Mouse (Mus musculus) embryonic facial prominence, embryonic 11.5 days (tissue): ENCODE measurements around the gene Ankrd55. TPM values are rescaled to one million over a fixed set of nuclear protein-coding genes. Genes with fewer than 3 reads are reported as not detected.
"Not testable (repeated sequence)": the region's sequence is repeated elsewhere in the genome, so short reads cannot be mapped to it uniquely, and the experiment has no call there.

Source experiments
- ATAC-seq: fragments of 200-750 bp; cut with Nextera tagmentation; replicated peaks from 2 replicates; pipeline ENCODE4 v1.8.0; 2017; ENCODE audit warnings: low read depth; ENCODE audit not compliant: insufficient number of reproducible peaks, low FRiP score, low TSS enrichment
- DNase-seq: peaks from one replicate; pipeline ENCODE4 v3.0.0-alpha.2; 2015; ENCODE audit warnings: low spot score
- H3K27ac ChIP-seq: fragments of 300-500 bp; sonication (generic); replicated peaks from 2 replicates; pipeline ENCODE4 v1.5.1; 2014; ENCODE audit warnings: mild to moderate bottlenecking, low read depth, low read length, control low read depth
- H3K27me3 ChIP-seq: fragments of 300-500 bp; sonication (generic); 2 replicates; pipeline ENCODE4 v1.6.1; 2014; ENCODE audit warnings: mild to moderate bottlenecking, low read length, moderate library complexity, mixed read lengths; ENCODE audit not compliant: control insufficient read depth, insufficient read depth
- H3K36me3 ChIP-seq: fragments of 300-500 bp; sonication (generic); replicated peaks from 2 replicates; pipeline ENCODE4 v1.6.1; 2014; ENCODE audit warnings: low read depth, mild to moderate bottlenecking, low read length, moderate library complexity, mixed read lengths; ENCODE audit not compliant: control insufficient read depth, insufficient read depth
- H3K4me1 ChIP-seq: fragments of 300-500 bp; sonication (generic); 2 replicates; pipeline ENCODE4 v1.6.1; 2014; ENCODE audit warnings: low read length, mixed read lengths; ENCODE audit not compliant: control insufficient read depth, insufficient read depth
- H3K4me2 ChIP-seq: fragments of 300-500 bp; sonication (generic); 2 replicates; pipeline ENCODE4 v1.6.1; 2014; ENCODE audit warnings: low read depth, mild to moderate bottlenecking, control low read depth, low read length, moderate library complexity
- H3K4me3 ChIP-seq: fragments of 300-500 bp; sonication (generic); 2 replicates; pipeline ENCODE4 v1.5.1; 2014; ENCODE audit warnings: low read depth, low read length, control low read depth
- H3K9ac ChIP-seq: fragments of 300-500 bp; sonication (generic); replicated peaks from 2 replicates; pipeline ENCODE4 v1.6.1; 2014; ENCODE audit warnings: mild to moderate bottlenecking, control low read depth, low read length
- H3K9me3 ChIP-seq: fragments of 300-500 bp; sonication (generic); replicated peaks from 2 replicates; pipeline ENCODE4 v1.6.1; 2016; ENCODE audit warnings: mild to moderate bottlenecking, low read length, inconsistent platforms, mixed read lengths; ENCODE audit not compliant: control insufficient read depth
- WGBS: fragments of 180-500 bp; shearing (Covaris S2); extraction: QIAGEN DNeasy Blood & Tissue Kit; methylation state at CpG from one replicate; pipeline ENCODE4 v1.1.7; 2014; 5-methylcytosine and 5-hydroxymethylcytosine counted together
- polyA plus RNA-seq: library from polyadenylated mRNA; unstranded; fragments of >200 nt; fragmentation: Nextera tagmentation; extraction: Ambion mirVana; gene quantifications from 2 replicates; pipeline ENCODE4 v1.2.1, GENCODE M21; 2014

The Ankrd55 gene
- polyA plus RNA-seq, 1 experiment from 2014 or later, result 1.1 TPM

DNA sequence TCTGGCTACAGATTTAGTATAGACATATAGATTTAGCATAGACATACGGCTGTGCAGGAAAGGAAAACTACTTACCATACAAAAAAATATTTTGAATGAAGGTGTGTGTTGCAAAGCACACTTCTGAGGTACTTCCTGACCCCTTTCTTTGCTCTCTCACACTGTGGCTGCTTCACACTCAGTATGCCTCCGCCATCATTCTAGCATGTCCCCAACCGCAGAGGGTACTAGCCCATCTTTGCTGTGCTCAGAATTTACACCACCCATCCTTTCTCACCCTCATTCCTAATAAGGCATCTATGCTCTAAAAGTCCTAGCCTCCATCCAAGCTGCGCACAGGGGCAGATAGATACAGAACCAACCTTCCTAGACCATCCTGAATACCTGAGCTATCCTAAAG is 130.3 kb downstream of the Ankrd55 start:
- H3K9ac ChIP-seq, result no peak overlapping the region
- H3K27me3 ChIP-seq, result no peaks in the 10 kb centered on the region
- H3K9me3 ChIP-seq, result no peaks in the 10 kb centered on the region
- no peaks in the 10 kb centered on the region for H3K4me1 ChIP-seq
- no peaks in the 10 kb centered on the region for H3K36me3 ChIP-seq
- H3K4me2 ChIP-seq, result no peak overlapping the region
- H3K4me3 ChIP-seq, result no peak overlapping the region
- H3K27ac ChIP-seq, result no peak overlapping the region
- no peak for ATAC-seq
- 87% methylated on average over 4 of the region's 4 CpGs for WGBS
- no peak for DNase-seq

DNA sequence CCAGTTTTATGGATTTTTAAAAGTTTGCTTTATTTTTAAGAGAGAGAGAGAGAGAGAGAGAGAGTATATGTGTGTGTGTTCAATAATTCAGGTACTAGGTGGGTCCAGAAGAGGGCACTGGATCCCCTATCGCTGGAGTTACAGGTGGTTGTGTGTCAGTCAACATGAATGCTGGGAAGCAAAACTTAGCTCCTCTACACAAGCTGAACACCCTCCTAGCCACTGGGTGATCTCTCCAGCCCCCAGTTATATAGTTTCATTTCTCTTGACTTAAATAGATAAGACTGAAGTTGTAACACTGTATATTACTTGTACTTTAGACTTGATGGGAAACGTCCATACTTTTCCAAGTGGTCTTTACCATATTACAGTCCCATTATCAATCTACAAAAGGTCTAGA is 136.0 kb downstream of the Ankrd55 start:
- H3K27ac ChIP-seq, result no peak overlapping the region
- no peaks in the 10 kb centered on the region for H3K4me1 ChIP-seq
- H3K4me3 ChIP-seq, result no peak overlapping the region
- DNase-seq (no peak), ATAC-seq (no peak)
- H3K9ac ChIP-seq, result no peak overlapping the region
- H3K4me2 ChIP-seq, result no peak overlapping the region
- WGBS, result 85% methylated on average over 2 of the region's 2 CpGs
- no peaks in the 10 kb centered on the region for H3K36me3 ChIP-seq
- H3K9me3 ChIP-seq, result no peaks in the 10 kb centered on the region
- no peaks in the 10 kb centered on the region for H3K27me3 ChIP-seq

DNA sequence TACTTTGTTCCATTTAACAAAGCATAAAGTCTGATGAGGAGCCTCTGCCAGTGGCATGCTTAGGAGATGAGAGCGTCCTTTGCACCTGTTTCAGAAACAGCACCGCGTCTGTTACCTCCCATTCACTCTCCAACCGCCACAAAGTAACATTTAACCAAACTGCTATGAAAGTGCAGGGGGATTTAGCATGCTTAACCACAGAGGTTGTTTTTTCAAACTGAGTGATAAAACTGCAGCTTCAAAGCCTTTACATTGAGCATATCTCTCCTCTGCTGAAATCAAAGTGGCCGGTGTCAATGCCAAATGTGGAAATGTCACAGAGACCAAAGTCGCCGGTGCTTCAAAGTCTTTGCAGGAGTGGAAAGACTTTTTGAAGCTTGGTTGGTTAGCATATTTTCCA is 136.4 kb downstream of the Ankrd55 start:
- ATAC-seq (no peak), DNase-seq (no peak)
- Histone ChIP-seq H3K9ac (no peak overlapping the region), H3K4me1 (no peaks in the 10 kb centered on the region), H3K27me3 (no peaks in the 10 kb centered on the region), H3K36me3 (no peaks in the 10 kb centered on the region), H3K9me3 (no peaks in the 10 kb centered on the region), H3K4me2 (no peak overlapping the region), H3K4me3 (no peak overlapping the region), H3K27ac (no peak overlapping the region)
- 85% methylated on average over 7 of the region's 7 CpGs for WGBS

DNA sequence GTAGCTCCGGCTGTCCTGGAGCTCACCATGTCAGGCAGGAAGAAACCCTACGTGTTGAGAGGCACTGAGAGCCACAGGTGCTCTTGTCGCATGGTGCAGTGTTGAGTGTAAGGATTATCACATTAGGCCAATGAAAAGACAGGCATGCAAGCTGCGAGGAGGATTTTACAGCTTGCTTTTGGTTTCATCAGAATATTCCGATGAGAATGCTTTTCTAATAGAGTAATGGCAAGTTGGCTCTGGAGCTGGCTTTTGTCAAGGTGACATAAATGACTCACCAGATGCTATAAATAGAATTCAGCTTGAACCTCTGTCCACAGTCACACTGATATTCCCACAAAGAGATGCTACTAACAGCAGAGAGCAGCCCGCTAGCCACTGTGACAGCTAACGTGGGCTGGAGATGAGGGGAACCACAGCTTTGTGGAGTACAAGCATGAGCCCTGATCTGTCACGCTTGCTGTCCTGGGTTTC is 137.0 kb downstream of the Ankrd55 start:
- H3K4me3 ChIP-seq, result no peak overlapping the region
- no peaks in the 10 kb centered on the region for H3K36me3 ChIP-seq
- WGBS, result 77% methylated on average over 8 of the region's 8 CpGs
- no peak overlapping the region for H3K9ac ChIP-seq
- H3K4me1 ChIP-seq, result no peaks in the 10 kb centered on the region
- DNase-seq, result no peak
- no peak for ATAC-seq
- no peak overlapping the region for H3K4me2 ChIP-seq
- H3K27me3 ChIP-seq, result no peaks in the 10 kb centered on the region
- H3K9me3 ChIP-seq, result no peaks in the 10 kb centered on the region
- no peak overlapping the region for H3K27ac ChIP-seq

DNA sequence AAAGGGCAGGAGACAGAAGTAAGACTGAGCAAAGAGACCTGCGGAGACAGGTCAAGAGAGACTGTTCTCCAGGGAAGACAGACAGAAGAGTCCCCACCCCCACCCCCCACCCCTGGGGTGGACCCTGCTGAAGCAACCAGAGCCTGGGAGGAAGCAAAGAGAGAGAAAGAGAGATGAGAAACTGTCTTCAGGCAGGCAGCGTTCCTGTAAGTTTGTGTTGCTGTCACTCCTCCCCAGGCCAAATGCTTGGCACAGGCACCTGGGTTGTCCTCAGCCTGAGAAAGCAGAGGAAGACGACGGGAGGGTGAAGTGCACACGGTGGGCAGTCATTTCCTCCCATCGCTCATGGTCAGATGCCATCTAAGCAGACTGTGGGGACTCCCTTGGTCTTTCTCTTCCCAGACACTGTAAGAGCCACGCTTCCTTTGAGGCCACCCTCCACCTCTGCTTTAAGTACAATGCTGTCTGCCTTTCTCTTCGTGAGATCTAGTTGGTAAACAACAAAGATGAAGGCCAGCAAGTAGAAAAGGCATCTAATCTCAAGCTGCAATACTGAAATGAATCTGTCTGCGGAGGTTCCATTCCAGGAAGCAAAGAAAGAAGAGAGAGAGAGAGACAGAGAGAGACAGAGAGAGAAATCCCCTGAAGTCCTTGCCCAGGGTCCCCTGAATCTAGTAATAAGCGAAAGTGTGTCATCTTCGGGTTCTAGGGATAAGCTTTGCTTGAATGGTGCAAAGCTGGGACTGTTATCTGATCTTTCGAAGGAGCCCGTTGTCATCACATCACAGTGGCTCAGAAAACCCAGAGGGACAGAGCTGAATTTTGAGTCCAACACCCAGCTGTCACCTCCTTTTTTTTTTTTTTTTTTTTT is 138.2 kb downstream of the Ankrd55 start:
- no peak for DNase-seq
- ATAC-seq, result no peak
- H3K36me3 ChIP-seq, result no peaks in the 10 kb centered on the region
- H3K9ac ChIP-seq, result no peak overlapping the region
- H3K4me3 ChIP-seq, result no peak overlapping the region
- no peak overlapping the region for H3K27ac ChIP-seq
- 65% methylated on average over 13 of the region's 13 CpGs for WGBS
- no peaks in the 10 kb centered on the region for H3K9me3 ChIP-seq
- no peaks in the 10 kb centered on the region for H3K27me3 ChIP-seq
- H3K4me2 ChIP-seq, result no peak overlapping the region
- no peaks in the 10 kb centered on the region for H3K4me1 ChIP-seq

DNA sequence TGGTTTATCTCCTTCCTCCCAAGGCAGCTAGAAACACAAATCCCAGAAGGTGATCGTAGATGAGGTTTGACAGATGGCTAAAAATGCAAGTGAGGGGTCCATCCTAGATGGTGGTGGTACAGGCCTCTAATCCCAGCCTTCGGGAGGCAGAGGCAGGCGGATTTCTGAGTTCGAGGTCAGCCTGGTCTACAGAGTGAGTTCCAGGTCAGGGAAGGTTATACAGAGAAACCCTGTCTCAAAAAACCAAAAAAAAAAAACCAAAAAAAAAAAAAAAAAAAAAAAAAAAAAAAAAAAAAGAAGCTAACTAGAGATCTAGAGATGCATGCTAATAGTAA is 138.9 kb downstream of the Ankrd55 start:
- H3K36me3 ChIP-seq, ATAC-seq, DNase-seq, H3K9ac ChIP-seq, H3K4me3 ChIP-seq, H3K4me1 ChIP-seq, H3K9me3 ChIP-seq, H3K27me3 ChIP-seq, H3K27ac ChIP-seq, H3K4me2 ChIP-seq: not testable (repeated sequence)
- 80% methylated on average over 4 of the region's 4 CpGs for WGBS

DNA sequence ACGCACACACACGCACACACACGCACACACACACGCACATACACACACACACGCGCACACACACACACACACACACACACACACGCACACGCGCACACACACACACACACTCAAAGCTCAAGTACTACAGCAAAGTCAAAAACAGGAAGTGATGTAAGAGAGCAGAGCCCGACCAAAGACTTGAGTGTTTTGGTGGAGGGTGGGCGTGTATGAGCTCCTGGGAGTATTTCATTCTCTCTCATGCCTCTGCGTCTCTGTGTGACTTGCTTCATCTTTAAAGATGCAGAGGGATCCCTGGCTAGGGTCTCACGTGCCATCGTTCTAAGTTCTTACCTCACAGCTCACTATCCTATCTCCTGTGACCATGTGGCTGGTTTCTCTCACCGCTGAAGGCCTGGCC is 139.3 kb downstream of the Ankrd55 start:
- 94% methylated on average over 14 of the region's 15 CpGs for WGBS
- Histone ChIP-seq H3K9me3 (no peaks in the 10 kb centered on the region), H3K4me3 (no peak overlapping the region), H3K27me3 (no peaks in the 10 kb centered on the region), H3K27ac (no peak overlapping the region), H3K4me2 (no peak overlapping the region), H3K36me3 (no peaks in the 10 kb centered on the region), H3K4me1 (no peaks in the 10 kb centered on the region), H3K9ac (no peak overlapping the region)
- ATAC-seq (no peak), DNase-seq (no peak)

DNA sequence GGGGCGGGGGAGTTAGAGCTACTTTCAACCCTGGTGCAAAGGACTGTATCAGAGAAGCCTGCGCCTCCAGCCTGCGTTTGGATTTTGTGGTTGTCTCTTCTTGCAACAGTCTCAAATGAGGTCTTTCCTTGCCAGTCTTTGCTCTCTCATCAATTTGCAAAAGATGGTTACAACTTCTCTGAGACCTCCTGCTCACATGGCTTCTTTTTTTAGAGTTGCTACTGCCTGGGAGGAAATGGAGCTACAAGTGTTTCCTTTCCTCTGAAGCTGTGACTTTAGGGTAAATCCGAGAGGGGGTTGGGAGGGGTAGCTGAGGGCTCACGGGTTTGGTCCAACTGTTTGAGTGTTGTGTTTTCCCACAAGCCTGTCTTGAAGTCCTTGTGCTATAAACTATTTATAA is 145.0 kb downstream of the Ankrd55 start:
- WGBS, result 62% methylated on average over 5 of the region's 5 CpGs

More for the DNA sequence above, 145.0 kb downstream of the Ankrd55 start:
- H3K9ac ChIP-seq, result no peak overlapping the region
- no peaks in the 10 kb centered on the region for H3K4me1 ChIP-seq
- DNase-seq, result no peak
- no peaks in the 10 kb centered on the region for H3K9me3 ChIP-seq
- H3K4me3 ChIP-seq, result no peak overlapping the region
- no peaks in the 10 kb centered on the region for H3K36me3 ChIP-seq
- H3K27me3 ChIP-seq, result no peaks in the 10 kb centered on the region
- no peak overlapping the region for H3K4me2 ChIP-seq
- no peak for ATAC-seq
- no peak overlapping the region for H3K27ac ChIP-seq
